Mouse (Mus musculus): Measurements from ENCODE around the gene Gpc4. TPM values are rescaled to one million over a fixed set of nuclear protein-coding genes. Genes with fewer than 3 reads are reported as not detected.

The Gpc4 gene
- polyA plus RNA-seq, 1 experiment from 2014 or later, result 24.0 TPM

DNA sequence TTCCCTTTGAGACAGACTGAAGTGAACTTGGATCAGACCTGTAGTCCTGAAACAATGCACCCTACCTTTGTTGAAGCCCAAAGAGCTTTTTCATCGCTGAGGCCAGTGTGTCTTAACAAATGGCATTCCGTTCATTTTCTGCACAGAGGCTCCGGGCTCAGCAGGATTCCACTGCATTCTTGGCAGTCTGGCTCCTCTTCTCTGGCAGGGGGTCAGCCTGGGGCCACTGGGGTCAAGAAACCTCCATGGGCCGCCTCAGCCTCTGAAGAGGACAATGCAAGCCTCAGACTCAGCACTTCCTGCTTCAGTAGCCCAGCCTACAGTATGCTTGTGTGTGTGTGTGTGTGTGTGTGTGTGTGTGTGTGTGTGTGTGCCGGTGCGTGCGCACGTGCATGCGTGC is 147.4 kb downstream of the Gpc4 start:
- H3K4me3 ChIP-seq (ENCODE audit: low read depth, low read length), result no peak overlapping the region
- no peaks in the 10 kb centered on the region for H3K27me3 ChIP-seq (ENCODE audit: control insufficient read depth, insufficient read depth, low read length)
- 48% methylated on average over 9 of the region's 9 CpGs for WGBS
- no peak overlapping the region for H3K4me2 ChIP-seq
- H3K36me3 ChIP-seq (ENCODE audit: control insufficient read depth, insufficient read depth, low read length), result no peaks in the 10 kb centered on the region
- DNase-seq (ENCODE audit: low spot score, missing footprints), result no peak
- no peaks in the 10 kb centered on the region for H3K4me1 ChIP-seq (ENCODE audit: control insufficient read depth, insufficient read depth, low read length)
- H3K9me3 ChIP-seq (ENCODE audit: control insufficient read depth, low read length), result no peaks in the 10 kb centered on the region
- no peak for ATAC-seq (ENCODE audit: low FRiP score)
- H3K9ac ChIP-seq (ENCODE audit: low read length), result no peak overlapping the region
- no peak overlapping the region for H3K27ac ChIP-seq (ENCODE audit: low read depth, low read length)

Other genes with a start within 250 kb of the Gpc4 start
- not detected in 2 replicates for gene 1700080O16Rik, start 192.5 kb downstream of the Gpc4 start, polyA plus RNA-seq (2014; fragmentation: Nextera tagmentation; extraction: Ambion mirVana)